Mouse (Mus musculus) liver, adult 2 months (tissue): ENCODE measurements around the gene Wdr89. TPM values are rescaled to one million over a fixed set of nuclear protein-coding genes. Genes with fewer than 3 reads are reported as not detected.
A peak's percentile ranks its signal among the peaks of the same experiment; 100 is the strongest.

Experiments used
- DNase-seq: peaks from one replicate; pipeline ENCODE4 v3.0.0-alpha.2; 2011; ENCODE audit warnings: low read depth, low spot score; ENCODE audit errors: extremely low read depth
- H3K27ac ChIP-seq: fragments of 200-500 bp; replicated peaks from 2 replicates; pipeline ENCODE4 v1.5.1; 2012; ENCODE audit warnings: low read depth, mild to moderate bottlenecking, control low read depth, inconsistent platforms, low read length; ENCODE audit not compliant: insufficient read depth
- H3K27me3 ChIP-seq: fragments of 200-500 bp; 2 replicates; pipeline ENCODE4 v1.6.1; 2012; ENCODE audit warnings: mild to moderate bottlenecking, moderate library complexity, low read length, inconsistent platforms; ENCODE audit not compliant: control insufficient read depth, insufficient read depth
- H3K36me3 ChIP-seq: fragments of 200-500 bp; 2 replicates; pipeline ENCODE4 v1.6.1; 2012; ENCODE audit warnings: low read length, inconsistent platforms; ENCODE audit not compliant: control insufficient read depth, insufficient read depth
- H3K4me1 ChIP-seq: fragments of 200-500 bp; 2 replicates; pipeline ENCODE4 v1.6.1; 2011; ENCODE audit warnings: low read length; ENCODE audit not compliant: control insufficient read depth, insufficient read depth
- H3K4me3 ChIP-seq: fragments of 200-500 bp; 2 replicates; pipeline ENCODE4 v1.5.1; 2011; ENCODE audit warnings: low read depth, mild to moderate bottlenecking, control low read depth, low read length, moderate library complexity; ENCODE audit not compliant: insufficient read depth
- H3K79me2 ChIP-seq: fragments of 200-500 bp; 2 replicates; pipeline ENCODE4 v1.6.1; 2012; ENCODE audit warnings: inconsistent platforms, mild to moderate bottlenecking, low read length, moderate library complexity; ENCODE audit not compliant: control insufficient read depth, insufficient read depth
- H3K9ac ChIP-seq: fragments of 200-500 bp; 2 replicates; pipeline ENCODE4 v1.6.1; 2012; ENCODE audit warnings: low read depth, mild to moderate bottlenecking, control low read depth, inconsistent platforms, low read length
- CTCF ChIP-seq: fragments of 200-500 bp; IDR thresholded peaks from 2 replicates; pipeline ENCODE4 v1.5.1; 2011; ENCODE audit warnings: low read depth, low read length, control low read depth
- POLR2A ChIP-seq: fragments of 200-500 bp; IDR thresholded peaks from 2 replicates; pipeline ENCODE4 v1.6.1; 2011; ENCODE audit warnings: low read length, control low read depth; ENCODE audit not compliant: insufficient read depth; ENCODE audit errors: extremely low read depth
- WGBS: fragments of 180-500 bp; shearing (Covaris S2); methylation state at CpG from one replicate; pipeline ENCODE4 v1.1.7; 2018; 5-methylcytosine and 5-hydroxymethylcytosine counted together
- polyA plus RNA-seq: library from polyadenylated mRNA; depleted of rRNA; stranded (reverse); fragments of >200 nt; gene quantifications from 2 replicates; pipeline ENCODE4 v1.2.3, GENCODE M21; 2012; rRNA removed
- total RNA-seq: library from RNA; depleted of rRNA; stranded (reverse); fragments of >200 nt; gene quantifications from 2 replicates; pipeline ENCODE4 v1.2.3, GENCODE M21; 2014; rRNA removed

The Wdr89 gene
- total and polyA plus RNA-seq, 2 experiments: 2.1 to 2.3 TPM

DNA sequence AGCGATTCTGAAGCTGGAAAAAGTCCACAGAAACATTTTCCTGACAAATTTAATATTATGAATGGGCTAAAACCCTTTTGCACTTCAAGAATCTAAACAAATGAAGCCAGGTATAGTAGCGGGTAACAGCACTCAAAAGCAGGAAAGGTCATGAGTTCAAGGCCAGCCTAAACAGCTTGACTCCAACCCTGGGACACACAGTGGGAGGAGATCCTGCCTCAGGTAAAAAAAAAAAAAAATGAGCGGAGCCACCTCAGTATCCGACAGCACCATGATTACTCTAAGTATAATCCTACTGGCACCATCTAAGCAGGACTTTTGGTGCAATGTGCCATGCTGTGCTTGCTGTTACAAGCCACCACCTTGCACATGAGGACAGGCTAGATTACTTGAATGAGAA lies 75.5 kb downstream of the Wdr89 start:
- H3K27me3 ChIP-seq: no peaks in the 10 kb centered on the region
- peaks cover 11% of the 10 kb centered on the region for H3K4me1 ChIP-seq
- H3K36me3 ChIP-seq: peaks cover 29% of the 10 kb centered on the region
- H3K9ac ChIP-seq: peak overlapping the region; percentile 26; the same call in 1 of the 2 replicates
- peak overlapping the region; percentile 33 for H3K4me3 ChIP-seq
- 0 out of 2 replicates have a peak overlapping the region, but pooled peaks have one; percentile 5 for H3K27ac ChIP-seq
- TF ChIP-seq CTCF (no peak), POLR2A (no peak)
- peaks cover 41% of the 10 kb centered on the region for H3K79me2 ChIP-seq
- WGBS: 43% methylated on average over 4 of the region's 4 CpGs
- DNase-seq: peak; percentile 67

DNA sequence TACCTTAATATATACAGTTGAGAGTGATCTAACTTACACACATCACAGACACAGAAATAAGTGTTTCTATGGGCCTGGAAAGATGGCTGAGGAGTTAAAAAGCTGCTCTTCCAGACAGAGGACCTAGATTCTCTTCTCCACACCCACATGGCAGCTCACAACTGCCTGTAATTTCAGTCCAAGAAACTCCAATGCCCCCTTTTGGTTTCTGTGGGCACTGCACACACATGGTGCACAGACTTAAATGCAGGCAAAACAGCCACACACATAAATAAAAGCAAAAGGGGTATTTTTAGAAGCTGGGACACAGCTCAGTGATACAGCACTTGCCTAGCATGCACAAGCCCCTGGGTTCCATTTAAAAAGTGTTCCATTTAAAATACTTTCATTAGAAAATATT lies 81.8 kb downstream of the Wdr89 start:
- Histone ChIP-seq H3K79me2 (peaks cover 35% of the 10 kb centered on the region), H3K4me1 (peaks cover 17% of the 10 kb centered on the region), H3K27ac (no peak overlapping the region), H3K4me3 (no peak overlapping the region), H3K36me3 (peaks cover 37% of the 10 kb centered on the region), H3K9ac (no peak overlapping the region), H3K27me3 (no peaks in the 10 kb centered on the region)
- no peak for TF ChIP-seq POLR2A
- no peak for TF ChIP-seq CTCF
- no peak for DNase-seq

DNA sequence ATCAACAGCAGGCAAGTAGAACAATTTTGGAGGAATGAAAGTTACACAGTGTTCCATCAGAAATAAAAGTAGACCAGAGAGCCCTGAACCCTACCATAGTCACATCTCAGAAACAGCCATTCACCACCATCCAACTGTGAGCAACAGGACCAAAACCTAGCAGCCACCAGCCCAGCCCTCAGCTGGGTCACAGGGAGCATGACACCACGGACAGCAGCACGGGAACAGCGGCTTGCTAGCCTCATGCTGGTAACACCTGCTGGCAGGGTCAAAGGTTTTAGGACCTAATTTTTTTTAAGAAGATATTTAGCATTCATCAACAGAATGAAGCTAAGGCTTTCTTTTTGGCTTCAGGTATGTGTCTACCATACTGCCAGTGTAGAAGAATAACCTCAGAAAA lies 85.6 kb downstream of the Wdr89 start:
- Histone ChIP-seq H3K27ac (no peak overlapping the region), H3K27me3 (no peaks in the 10 kb centered on the region), H3K9ac (no peak overlapping the region), H3K4me3 (no peak overlapping the region), H3K4me1 (peaks cover 19% of the 10 kb centered on the region), H3K79me2 (peaks cover 32% of the 10 kb centered on the region), H3K36me3 (peaks cover 15% of the 10 kb centered on the region)
- 19% methylated on average over 3 of the region's 3 CpGs for WGBS
- peak; percentile 86 for DNase-seq
- no peak for TF ChIP-seq POLR2A
- TF ChIP-seq CTCF: no peak

Other genes starting within 250 kb of the Wdr89 start
- 19.2 and 21.3 TPM in 2 replicates for gene Ppp2r5e, start 73.3 kb downstream of the Wdr89 start, total RNA-seq
- 8.2 and 11.4 TPM in 2 replicates for gene Ppp2r5e, start 73.3 kb downstream of the Wdr89 start, polyA plus RNA-seq
- 42.8 and 45.7 TPM in 2 replicates for gene Sgpp1, start 66.2 kb upstream of the Wdr89 start, total RNA-seq
- 36.1 and 42.2 TPM in 2 replicates for gene Sgpp1, start 66.2 kb upstream of the Wdr89 start, polyA plus RNA-seq
- 31.3 and 43.0 TPM in 2 replicates for gene Syne2, start 148.6 kb upstream of the Wdr89 start, total RNA-seq
- 8.1 and 12.0 TPM in 2 replicates for gene Syne2, start 148.6 kb upstream of the Wdr89 start, polyA plus RNA-seq